Mouse (Mus musculus) testis, adult 2 months (tissue): Measurements from ENCODE around the gene Vac14.

Experiments used
- CTCF ChIP-seq: fragments of 200-500 bp; IDR thresholded peaks from 2 replicates; pipeline ENCODE4 v1.5.1; 2012; ENCODE audit warnings: low read depth, mild to moderate bottlenecking, inconsistent platforms, low read length, moderate library complexity; ENCODE audit not compliant: control insufficient read depth, insufficient read depth, insufficient replicate concordance
- POLR2A ChIP-seq: fragments of 200-500 bp; IDR thresholded peaks from 2 replicates; pipeline ENCODE4 v1.6.1; 2012; ENCODE audit warnings: low read depth, mild to moderate bottlenecking, inconsistent platforms, low read length, moderate library complexity; ENCODE audit not compliant: control insufficient read depth

DNA sequence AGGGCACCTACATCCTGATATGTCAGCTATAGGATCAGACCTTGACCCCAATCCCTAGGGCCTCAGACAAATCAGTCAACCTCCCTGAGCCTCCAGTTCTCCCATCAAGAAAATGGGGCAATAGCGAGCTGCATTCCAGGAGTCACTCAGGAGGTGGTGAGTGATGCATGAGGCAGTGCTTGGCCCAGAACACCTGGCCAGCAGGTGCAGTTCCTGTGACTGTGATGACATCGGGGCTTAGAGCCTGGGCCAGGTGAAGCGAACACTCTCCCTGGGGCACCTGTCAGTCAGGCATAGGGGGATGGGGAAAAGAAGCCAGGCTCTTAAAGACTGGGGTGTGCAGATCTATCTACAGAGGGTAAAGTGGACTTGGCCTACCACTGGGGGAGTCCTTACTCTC, 106.1 kb downstream of the Vac14 start:
- TF ChIP-seq POLR2A, result no peak
- TF ChIP-seq CTCF, result no peak
